Mouse (Mus musculus) CD8-positive naive resting alpha-beta T cell, adult 2 months (primary cell): Measurements from ENCODE around the gene Rala.
"Not testable (repeated sequence)": the region's sequence is repeated elsewhere in the genome, so short reads cannot be mapped to it uniquely, and the experiment has no call there.

Source experiments
- DNase-seq, 2 experiments: peaks; one replicate each; pipeline ENCODE4 v3.0.0; 2022; ENCODE audit warnings: low read depth in 2 of 2, low spot score in 2 of 2

Gene Rala

GRCm38 (mm10) chr13:17944078-17944917, at the start of gene Rala:
Gene Rala (minus strand): TSS chr13:17944239.
- DNase-seq, result peak; percentile 87 to 88

GRCm38 (mm10) chr13:17993515-17993847, 49.4 kb upstream of the Rala start:
- DNase-seq, result no peak

- peak; percentile 81 to 85 for DNase-seq
Observed at GRCm38 (mm10) chr13:17992697-17993514, 48.9 kb upstream of the Rala start, which contains the start of gene Yae1d1. Gene Yae1d1 (minus strand): TSS chr13:17993349.

DNA sequence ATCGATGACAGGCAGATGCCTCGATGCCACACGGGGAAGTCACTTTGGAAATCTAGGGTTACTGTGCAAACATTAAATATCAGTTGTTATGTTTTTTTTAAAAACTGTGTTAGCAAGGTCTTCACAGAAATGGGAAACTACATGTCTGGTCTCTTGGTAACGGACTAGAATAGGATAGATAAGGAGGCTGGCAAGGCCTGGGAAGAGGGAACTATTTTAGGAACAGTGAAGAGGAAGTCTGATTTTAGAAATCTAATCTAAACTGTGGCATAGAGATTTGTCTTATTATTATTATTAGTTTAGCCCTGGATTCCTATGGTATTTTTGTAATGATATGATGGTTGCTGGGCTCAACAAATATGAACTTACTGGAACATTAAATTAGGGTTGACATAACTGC, 48.0 kb upstream of the Rala start:
- DNase-seq, result no peak

DNA sequence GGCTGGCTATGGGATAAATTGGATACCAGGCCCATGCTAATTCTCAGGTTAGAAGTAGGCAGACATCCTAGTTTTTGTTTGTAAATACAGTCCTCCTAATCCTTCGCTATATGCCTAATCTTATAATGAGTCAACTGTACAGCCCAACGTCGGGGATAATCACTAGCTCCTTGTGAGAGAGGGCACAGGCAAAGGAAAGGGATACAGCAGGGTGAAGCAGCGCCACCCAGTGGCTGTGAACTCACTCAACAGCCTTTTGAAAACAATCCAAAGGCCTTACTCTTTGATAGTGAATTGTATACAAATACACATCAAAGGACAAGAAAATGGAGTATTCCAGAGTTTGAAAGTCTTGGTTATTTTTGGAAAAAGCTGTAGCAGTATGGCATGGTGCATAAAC, 39.2 kb upstream of the Rala start:
- peak in 1 of 2 experiments; percentile 18 for DNase-seq

DNA sequence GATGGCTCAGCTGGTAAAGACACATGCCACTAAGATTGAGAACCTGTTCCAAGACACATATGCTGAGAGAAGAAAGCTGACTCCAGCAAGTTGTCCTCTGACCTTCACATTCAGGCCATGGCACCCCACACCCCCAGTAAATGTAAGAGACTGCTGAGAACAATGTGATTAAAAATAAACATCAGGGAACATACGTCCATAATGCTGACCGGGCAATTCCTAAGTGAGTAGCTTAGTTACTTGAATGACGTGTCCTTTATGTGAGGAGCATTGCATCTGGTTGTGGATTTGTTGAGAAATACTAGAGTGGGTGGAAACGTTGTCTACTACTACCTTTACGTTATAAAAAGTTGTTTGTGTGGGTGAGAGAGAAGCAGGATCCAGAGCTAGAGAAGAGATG, 38.6 kb upstream of the Rala start:
- no peak for DNase-seq

GRCm38 (mm10) chr13:17976854-17977739, 33.1 kb upstream of the Rala start:
- no peak for DNase-seq

DNA sequence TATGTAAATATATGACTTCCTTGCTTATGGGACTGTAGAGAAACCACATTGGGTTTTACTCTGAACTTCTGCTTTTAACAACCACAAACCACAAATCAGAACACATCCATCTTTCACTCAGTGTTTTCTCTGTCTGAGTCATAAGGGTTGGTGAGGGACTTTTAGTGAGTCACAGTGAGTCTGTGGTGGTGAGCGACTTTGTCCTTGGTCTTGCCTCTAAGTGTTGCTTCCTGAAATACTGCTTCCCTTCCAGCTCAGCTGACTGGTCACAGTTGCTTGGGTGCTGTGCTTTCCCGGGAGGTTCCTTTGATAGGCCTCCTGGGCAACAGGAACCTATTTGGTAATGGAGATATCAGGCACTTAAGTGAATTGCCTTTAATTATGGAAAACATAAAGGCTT, 31.9 kb upstream of the Rala start:
- DNase-seq, result peak in 1 of 2 experiments; percentile 16

DNA sequence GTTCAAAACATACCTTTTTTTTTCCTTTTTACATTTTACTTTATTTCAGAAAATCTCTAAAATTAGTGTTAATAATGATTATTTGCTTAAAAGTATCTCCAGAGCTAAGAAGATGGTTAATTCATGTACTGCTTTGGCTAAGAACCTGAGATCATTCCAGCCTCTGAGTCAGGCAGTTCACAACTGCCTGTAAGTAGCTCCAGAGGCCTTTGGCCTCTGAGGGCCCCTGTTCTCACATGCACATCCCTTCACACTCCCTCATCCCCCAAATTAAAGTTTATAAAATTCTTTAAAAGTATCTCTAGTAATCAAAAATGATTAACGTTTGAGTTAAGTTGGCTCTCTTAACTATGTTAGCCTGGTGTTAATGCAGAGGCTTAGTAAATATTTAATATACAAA, 31.4 kb upstream of the Rala start:
- DNase-seq, result no peak

DNA sequence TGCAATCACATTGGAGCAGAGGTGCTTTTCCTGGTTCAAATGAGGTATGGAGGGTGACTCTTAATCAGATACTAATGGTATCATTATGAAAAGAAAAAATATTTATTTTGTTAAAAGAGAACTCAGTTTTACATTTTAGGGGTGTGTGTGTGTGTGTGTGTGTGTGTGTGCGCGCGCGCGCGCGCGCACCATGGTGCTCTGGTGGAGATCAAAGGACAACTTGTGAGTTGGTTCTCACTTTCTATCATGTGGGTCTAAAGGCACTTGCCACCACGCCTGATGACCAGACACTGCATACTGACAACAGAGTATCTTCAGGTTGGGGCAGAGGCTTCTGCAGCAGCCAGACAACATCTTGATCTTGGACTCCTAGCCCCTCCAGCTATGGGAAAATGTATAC, 30.7 kb upstream of the Rala start:
- DNase-seq, result no peak

GRCm38 (mm10) chr13:17960613-17961012, 16.6 kb upstream of the Rala start:
- DNase-seq, result no peak

GRCm38 (mm10) chr13:17954282-17954681, 10.2 kb upstream of the Rala start:
- DNase-seq, result no peak

DNA sequence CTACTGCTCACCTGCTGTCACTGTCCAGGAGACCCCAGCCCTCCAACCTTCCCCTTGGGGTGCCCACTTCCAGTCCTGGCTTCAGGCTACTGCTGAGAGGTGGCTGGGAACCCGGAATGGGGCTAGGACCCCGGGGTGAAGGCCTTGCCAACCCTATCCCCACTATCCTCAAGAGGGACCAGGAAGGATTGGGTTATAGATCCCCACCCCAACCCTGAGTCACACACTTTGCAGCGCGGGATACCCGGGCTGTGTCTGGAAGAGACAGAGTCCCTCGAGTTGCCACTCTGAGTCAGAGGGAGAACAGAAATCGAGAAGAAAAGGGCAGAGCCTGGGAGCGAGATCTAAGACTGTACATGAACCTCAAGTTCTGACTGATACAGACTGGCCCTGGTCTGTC, 6.5 kb upstream of the Rala start:
- DNase-seq, result not testable (repeated sequence)

DNA sequence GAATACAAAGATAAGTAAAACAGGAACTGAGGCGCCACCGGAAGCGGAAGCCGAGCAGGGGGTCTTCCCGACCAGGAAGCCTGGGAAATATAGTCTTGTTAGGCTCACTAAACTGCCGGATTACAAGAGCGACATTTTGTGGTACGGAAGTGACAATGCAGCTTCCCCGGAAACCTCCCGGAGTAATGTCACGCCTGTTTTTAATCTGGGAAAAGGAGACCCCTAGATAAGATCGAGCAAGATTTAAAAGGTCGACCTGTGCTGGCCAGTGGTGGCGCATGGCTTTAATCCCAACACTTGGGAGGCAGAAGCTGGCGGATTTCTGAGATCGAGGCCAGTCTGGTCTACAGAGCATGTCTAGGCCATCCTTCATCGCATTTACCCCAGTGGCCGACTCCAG, 5.5 kb upstream of the Rala start:
- no peak for DNase-seq

GRCm38 (mm10) chr13:17943306-17944077, 547 bp downstream of the Rala start:
- peak in 1 of 2 experiments; percentile 35 for DNase-seq

- no peak for DNase-seq
Observed at GRCm38 (mm10) chr13:17942338-17942737, 1.7 kb downstream of the Rala start.

- no peak for DNase-seq
Observed at GRCm38 (mm10) chr13:17907309-17907708, 36.7 kb downstream of the Rala start.

DNA sequence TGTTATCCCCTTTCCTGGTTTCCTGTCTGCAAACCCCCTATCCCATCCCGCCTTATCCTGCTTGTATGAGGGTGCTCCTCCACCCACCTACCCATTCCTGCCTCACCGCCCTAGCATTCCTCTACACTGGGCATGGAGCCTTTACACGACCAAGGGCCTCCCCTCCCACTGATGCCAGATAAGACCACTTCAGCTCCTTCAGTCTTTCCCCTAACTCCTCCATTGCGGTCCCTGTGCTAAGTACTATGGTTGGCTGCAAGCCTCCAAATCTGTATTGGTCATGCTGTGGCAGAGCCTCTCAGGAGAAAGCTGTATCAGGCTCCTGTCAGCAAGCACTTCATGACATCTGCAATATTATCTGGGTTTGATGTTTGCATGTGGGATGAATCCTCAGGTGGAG, 42.6 kb downstream of the Rala start:
- no peak for DNase-seq

DNA sequence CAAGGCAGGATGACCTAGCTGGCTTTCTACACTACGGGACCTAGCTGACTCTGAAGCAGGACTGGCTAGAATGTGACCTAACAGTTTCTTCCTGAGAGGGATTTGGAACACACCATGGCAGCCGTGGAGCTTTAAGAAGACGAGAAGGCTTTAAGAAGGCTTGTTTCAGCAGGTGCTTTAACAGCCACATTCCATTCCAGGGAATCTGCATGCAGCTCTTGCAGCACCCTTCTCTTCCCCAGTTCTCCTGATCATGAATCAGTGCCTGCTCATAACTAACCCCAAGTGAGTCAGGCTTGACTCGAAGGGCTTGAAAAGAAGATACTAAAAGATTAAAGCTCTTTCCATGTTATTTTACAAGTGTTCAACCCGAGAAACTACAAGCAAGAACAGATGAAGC, 43.4 kb downstream of the Rala start:
- DNase-seq, result no peak

DNA sequence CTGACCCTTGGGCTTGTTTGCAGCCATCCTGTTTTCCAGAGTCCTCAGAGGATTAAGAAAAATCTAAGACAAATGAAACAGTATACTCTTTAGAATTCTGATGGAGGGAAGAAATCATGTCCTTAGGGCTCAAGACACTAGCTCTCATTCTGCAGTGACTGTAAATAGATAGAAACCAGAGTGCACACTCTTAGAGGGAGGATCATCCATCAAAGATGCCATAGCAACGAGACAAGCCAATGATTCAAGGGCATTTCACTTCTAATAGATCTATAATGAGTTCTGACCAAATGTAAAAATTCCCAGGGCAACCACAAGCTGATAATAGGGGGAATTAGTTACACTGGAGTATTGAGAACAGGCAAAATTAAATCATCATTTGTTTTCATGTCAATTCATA, 47.0 kb downstream of the Rala start:
- no peak for DNase-seq

- DNase-seq, result no peak
Observed at GRCm38 (mm10) chr13:17891545-17891944, 52.5 kb downstream of the Rala start.
